Mouse (Mus musculus) heart, adult 2 months (tissue): ENCODE results near the gene Olfr142. TPM values are rescaled to one million over a fixed set of nuclear protein-coding genes. Genes with fewer than 3 reads are reported as not detected.
"Not testable (repeated sequence)": the region's sequence is repeated elsewhere in the genome, so short reads cannot be mapped to it uniquely, and the experiment has no call there.

ENCODE experiments used
- DNase-seq, 2 experiments: peaks; one replicate each; pipeline ENCODE4 v3.0.0; 2021
- H3K27ac ChIP-seq: fragments of 200-600 bp; 2 replicates; pipeline ENCODE4 v1.8.1; 2022
- H3K27me3 ChIP-seq: fragments of 200-500 bp; 2 replicates; pipeline ENCODE4 v1.6.1; 2012; ENCODE audit warnings: mild to moderate bottlenecking, low read length, inconsistent platforms, mixed read lengths; ENCODE audit not compliant: control insufficient read depth, insufficient read depth
- H3K36me3 ChIP-seq: fragments of 200-500 bp; 2 replicates; pipeline ENCODE4 v1.6.1; 2012; ENCODE audit warnings: low read length, inconsistent platforms; ENCODE audit not compliant: control insufficient read depth, insufficient read depth
- H3K4me1 ChIP-seq: fragments of 200-500 bp; 2 replicates; pipeline ENCODE4 v1.6.1; 2011; ENCODE audit warnings: low read length; ENCODE audit not compliant: control insufficient read depth, insufficient read depth
- H3K4me3 ChIP-seq: fragments of 200-600 bp; 2 replicates; pipeline ENCODE4 v1.8.1; 2022
- H3K79me2 ChIP-seq: fragments of 200-500 bp; replicated peaks from 2 replicates; pipeline ENCODE4 v1.6.1; 2012; ENCODE audit warnings: mild to moderate bottlenecking, inconsistent platforms, low read length, moderate library complexity, mixed read lengths; ENCODE audit not compliant: control insufficient read depth, insufficient read depth
- H3K9ac ChIP-seq: fragments of 200-500 bp; 2 replicates; pipeline ENCODE4 v1.6.1; 2012; ENCODE audit warnings: low read depth, mild to moderate bottlenecking, control low read depth, inconsistent platforms, low read length, mixed read lengths
- CTCF ChIP-seq: fragments of 200-600 bp; IDR thresholded peaks from 2 replicates; pipeline ENCODE4 v1.8.1; 2022; ENCODE audit warnings: antibody characterized with exemption, mild to moderate bottlenecking, moderate library complexity
- EP300 ChIP-seq: fragments of 200-500 bp; IDR thresholded peaks from 2 replicates; pipeline ENCODE4 v1.6.1; 2011; ENCODE audit warnings: low read depth, low read length, control low read depth; ENCODE audit not compliant: insufficient read depth
- POLR2A ChIP-seq: fragments of 200-500 bp; IDR thresholded peaks from 2 replicates; pipeline ENCODE4 v1.6.1; 2011; ENCODE audit warnings: mild to moderate bottlenecking, low read depth, low read length, control low read depth; ENCODE audit not compliant: insufficient read depth
- WGBS: fragments of 180-500 bp; shearing (Covaris S2); methylation state at CpG from one replicate; pipeline ENCODE4 v1.1.7; 2018; 5-methylcytosine and 5-hydroxymethylcytosine counted together
- intact Hi-C: fragments of 180-260 bp; cut with DNase I; formaldehyde crosslinking; loops from one replicate; pipeline ENCODE4 v1.15.1; 2025
- long read RNA-seq: library from polyadenylated mRNA; stranded (forward); transcript quantifications from one replicate; pipeline ENCODE4 v2.0.0, GENCODE M21; 2021
- polyA plus RNA-seq: library from polyadenylated mRNA; depleted of rRNA; stranded (reverse); fragments of >200 nt; gene quantifications from 2 replicates; pipeline ENCODE4 v1.2.3, GENCODE M21; 2012; rRNA removed
- total RNA-seq, 2 experiments: library from RNA; stranded (reverse); gene quantifications; 2 replicates each; pipeline ENCODE4 v1.2.3; 2021

Gene Olfr142
- total RNA-seq: not detected
- polyA plus RNA-seq: not detected in 2 replicates
- long read RNA-seq: 0 reads

DNA sequence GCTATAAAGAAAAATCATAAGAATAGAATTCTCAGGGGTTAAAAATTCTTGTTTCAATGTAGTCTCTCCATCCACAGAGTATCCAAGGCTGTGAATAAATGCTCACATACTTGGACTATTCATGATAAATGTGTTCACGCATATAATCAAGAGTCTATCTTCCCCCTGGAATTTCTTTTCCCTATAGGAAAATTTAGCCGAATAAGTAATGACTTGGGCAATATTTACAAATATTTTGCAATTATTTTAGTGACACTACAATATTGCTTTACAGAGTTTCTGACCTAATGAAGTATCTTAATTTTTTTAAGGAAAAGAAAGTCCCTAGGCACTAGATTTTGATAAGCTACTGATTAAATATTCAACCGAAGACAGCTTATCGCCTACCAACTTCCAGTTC, at the start of gene Olfr142:
Gene Olfr142, minus strand, starts transcription at position 101 of the 400 bp plus-strand sequence.
- no peak within 1 kb of the TSS for H3K9ac ChIP-seq

GRCm38 (mm10) chr2:90292741-90293140, 35.3 kb upstream of the Olfr142 start, which contains the start of gene Olfr1272:
TSS of gene Olfr1272 (minus strand) at chr2:90292841.
- intact Hi-C loops: no loop called here
- Histone ChIP-seq H3K4me1 (no peaks in the 10 kb centered on the region), H3K27me3 (no peaks in the 10 kb centered on the region), H3K79me2 (no peaks in the 10 kb centered on the region), H3K4me3 (no peak within 1 kb of the TSS), H3K9ac (no peak within 1 kb of the TSS), H3K27ac (no peak within 1 kb of the TSS), H3K36me3 (no peaks in the 10 kb centered on the region)
- 87% methylated on average over 6 of the region's 6 CpGs for WGBS
- DNase-seq: no peak
- TF ChIP-seq EP300 (no peak), POLR2A (no peak), CTCF (no peak)

More for the DNA sequence above, at the start of gene Olfr142:
- no peaks in the 10 kb centered on the region for H3K27me3 ChIP-seq
- H3K27ac ChIP-seq: no peak within 1 kb of the TSS
- intact Hi-C loops: no loop called here
- H3K36me3 ChIP-seq: no peaks in the 10 kb centered on the region
- no peaks in the 10 kb centered on the region for H3K79me2 ChIP-seq
- TF ChIP-seq CTCF: no peak
- no peak for TF ChIP-seq EP300
- TF ChIP-seq POLR2A: no peak
- DNase-seq: no peak
- 82% methylated on average over 4 of the region's 4 CpGs for WGBS
- no peaks in the 10 kb centered on the region for H3K4me1 ChIP-seq
- no peak within 1 kb of the TSS for H3K4me3 ChIP-seq

DNA sequence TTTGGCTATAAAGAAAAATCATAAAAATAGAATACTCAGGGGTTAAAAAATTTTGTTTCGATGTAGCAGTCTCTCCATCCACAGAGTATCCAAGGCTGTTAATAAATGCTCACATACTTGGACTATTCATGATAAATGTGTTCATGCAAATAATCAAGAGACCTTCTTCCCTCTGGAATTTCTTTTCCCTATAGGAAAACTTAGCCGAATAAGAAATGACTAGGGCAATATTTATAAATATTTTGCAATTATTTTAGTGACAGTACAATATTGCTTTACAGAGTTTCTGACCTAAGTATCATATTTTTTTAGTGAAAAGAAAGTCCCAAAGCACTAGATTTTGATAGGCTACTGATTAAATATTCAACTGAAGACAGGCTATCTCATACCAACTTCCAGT, 13.5 kb upstream of the Olfr142 start, which contains the start of gene Olfr1271:
Gene Olfr1271, minus strand, starts transcription at position 101 of the 400 bp plus-strand sequence.
- Histone ChIP-seq H3K4me3 (no peak within 1 kb of the TSS), H3K9ac (no peak within 1 kb of the TSS), H3K79me2 (no peaks in the 10 kb centered on the region), H3K4me1 (no peaks in the 10 kb centered on the region), H3K27ac (no peak within 1 kb of the TSS), H3K36me3 (no peaks in the 10 kb centered on the region), H3K27me3 (no peaks in the 10 kb centered on the region)
- WGBS: 73% methylated on average over 2 of the region's 2 CpGs
- TF ChIP-seq POLR2A (no peak), CTCF (no peak), EP300 (no peak)
- intact Hi-C loops: no loop called here
- no peak for DNase-seq

DNA sequence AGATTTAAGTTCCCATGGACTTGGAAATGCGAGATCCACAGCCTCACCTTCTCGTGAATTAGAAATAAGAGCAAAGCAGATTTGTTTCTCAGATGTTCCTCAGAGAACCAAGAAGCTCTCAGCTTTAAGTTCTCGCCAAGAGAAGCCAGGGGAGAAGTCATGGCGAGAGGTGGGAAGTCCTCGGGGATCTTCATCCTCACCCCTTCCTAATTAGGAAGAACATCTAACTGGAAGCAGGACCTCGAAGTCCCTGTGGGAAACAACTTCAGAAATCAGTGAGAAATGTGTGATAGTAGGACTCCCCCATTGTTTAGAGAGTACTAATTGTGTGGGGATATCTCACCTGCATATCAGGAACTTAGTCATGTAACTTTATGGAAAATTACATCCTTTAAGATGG, 33.0 kb downstream of the Olfr142 start, which contains the start of gene Olfr1506:
Gene Olfr1506, minus strand, starts transcription at position 101 of the 400 bp plus-strand sequence.
- H3K27me3 ChIP-seq, intact Hi-C loops, DNase-seq, H3K36me3 ChIP-seq, H3K4me3 ChIP-seq, H3K27ac ChIP-seq, H3K9ac ChIP-seq, H3K79me2 ChIP-seq, H3K4me1 ChIP-seq: not testable (repeated sequence)
- no CpG with 5 or more reads among the region's 6 CpGs for WGBS

Other genes starting within 250 kb of the Olfr142 start
- not detected for gene Olfr1263, start 245.5 kb downstream of the Olfr142 start, total RNA-seq
- gene Olfr1263, start 245.5 kb downstream of the Olfr142 start, polyA plus RNA-seq: not detected in 2 replicates
- not detected for gene Olfr1264, start 232.0 kb downstream of the Olfr142 start, total RNA-seq
- not detected in 2 replicates for gene Olfr1264, start 232.0 kb downstream of the Olfr142 start, polyA plus RNA-seq
- gene Olfr1265, start 222.3 kb downstream of the Olfr142 start, total RNA-seq: not detected
- not detected in 2 replicates for gene Olfr1265, start 222.3 kb downstream of the Olfr142 start, polyA plus RNA-seq
- gene Olfr140, start 194.0 kb downstream of the Olfr142 start, total RNA-seq: not detected
- gene Olfr140, start 194.0 kb downstream of the Olfr142 start, polyA plus RNA-seq: not detected in 2 replicates
- not detected for gene Olfr1269, start 136.2 kb downstream of the Olfr142 start, total RNA-seq
- gene Olfr1269, start 136.2 kb downstream of the Olfr142 start, polyA plus RNA-seq: not detected in 2 replicates
- not detected for gene Olfr32, start 115.3 kb downstream of the Olfr142 start, total RNA-seq
- gene Olfr32, start 115.3 kb downstream of the Olfr142 start, polyA plus RNA-seq: not detected in 2 replicates
- not detected for gene Olfr1270, start 104.5 kb downstream of the Olfr142 start, total RNA-seq
- gene Olfr1270, start 104.5 kb downstream of the Olfr142 start, polyA plus RNA-seq: not detected in 2 replicates
- not detected for gene Olfr1506, start 33.1 kb downstream of the Olfr142 start, total RNA-seq
- gene Olfr1506, start 33.1 kb downstream of the Olfr142 start, polyA plus RNA-seq: not detected in 2 replicates
- gene Olfr1271, start 13.4 kb upstream of the Olfr142 start, total RNA-seq: not detected
- not detected in 2 replicates for gene Olfr1271, start 13.4 kb upstream of the Olfr142 start, polyA plus RNA-seq
- not detected for gene Olfr1272, start 35.2 kb upstream of the Olfr142 start, total RNA-seq
- not detected in 2 replicates for gene Olfr1272, start 35.2 kb upstream of the Olfr142 start, polyA plus RNA-seq
- gene Gm13769, start 64.6 kb upstream of the Olfr142 start, total RNA-seq: under 1 TPM in 1 of 2 experiments, not detected in 1; 0.16 TPM
- not detected in 2 replicates for gene Gm13769, start 64.6 kb upstream of the Olfr142 start, polyA plus RNA-seq
- gene Olfr1274-ps, start 141.1 kb upstream of the Olfr142 start, total RNA-seq: not detected
- gene Olfr1274-ps, start 141.1 kb upstream of the Olfr142 start, polyA plus RNA-seq: not detected in 2 replicates